Mouse (Mus musculus) cerebellum, postnatal 4 days (tissue): Measurements from ENCODE around the gene Parva.
A peak's percentile ranks its signal among the peaks of the same experiment; 100 is the strongest.

ENCODE experiments used
- DNase-seq, 2 experiments: peaks; one replicate each; pipeline ENCODE4 v3.0.0; 2022; ENCODE audit warnings: low spot score in 2 of 2, mixed read lengths in 1 of 2

Gene Parva

GRCm38 (mm10) chr7:112426811-112427210 is 494 bp upstream of the Parva start:
- no peak for DNase-seq

DNA sequence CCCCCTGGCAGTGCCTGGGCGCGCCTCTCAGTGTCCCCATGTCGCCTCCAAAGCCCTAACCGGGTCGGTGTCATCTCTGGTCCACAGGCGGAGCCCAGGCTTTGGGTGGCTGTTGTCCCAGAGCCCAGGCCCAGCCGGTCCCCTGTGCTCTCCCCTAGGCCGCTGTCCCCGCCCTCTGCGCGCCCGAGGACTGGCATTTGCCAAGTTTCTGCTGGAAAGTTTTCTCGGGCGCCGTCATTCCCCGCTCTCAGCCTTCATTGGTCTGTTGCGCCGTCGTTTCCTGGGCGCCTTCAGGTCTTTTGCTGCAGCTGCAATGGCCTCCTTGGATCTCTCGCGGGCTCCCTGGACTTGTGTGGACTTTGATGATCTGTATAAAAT is 842 bp downstream of the Parva start:
- DNase-seq: peak in 1 of 2 experiments; percentile 72

GRCm38 (mm10) chr7:112439846-112440245 is 12.5 kb downstream of the Parva start:
- no peak for DNase-seq

DNA sequence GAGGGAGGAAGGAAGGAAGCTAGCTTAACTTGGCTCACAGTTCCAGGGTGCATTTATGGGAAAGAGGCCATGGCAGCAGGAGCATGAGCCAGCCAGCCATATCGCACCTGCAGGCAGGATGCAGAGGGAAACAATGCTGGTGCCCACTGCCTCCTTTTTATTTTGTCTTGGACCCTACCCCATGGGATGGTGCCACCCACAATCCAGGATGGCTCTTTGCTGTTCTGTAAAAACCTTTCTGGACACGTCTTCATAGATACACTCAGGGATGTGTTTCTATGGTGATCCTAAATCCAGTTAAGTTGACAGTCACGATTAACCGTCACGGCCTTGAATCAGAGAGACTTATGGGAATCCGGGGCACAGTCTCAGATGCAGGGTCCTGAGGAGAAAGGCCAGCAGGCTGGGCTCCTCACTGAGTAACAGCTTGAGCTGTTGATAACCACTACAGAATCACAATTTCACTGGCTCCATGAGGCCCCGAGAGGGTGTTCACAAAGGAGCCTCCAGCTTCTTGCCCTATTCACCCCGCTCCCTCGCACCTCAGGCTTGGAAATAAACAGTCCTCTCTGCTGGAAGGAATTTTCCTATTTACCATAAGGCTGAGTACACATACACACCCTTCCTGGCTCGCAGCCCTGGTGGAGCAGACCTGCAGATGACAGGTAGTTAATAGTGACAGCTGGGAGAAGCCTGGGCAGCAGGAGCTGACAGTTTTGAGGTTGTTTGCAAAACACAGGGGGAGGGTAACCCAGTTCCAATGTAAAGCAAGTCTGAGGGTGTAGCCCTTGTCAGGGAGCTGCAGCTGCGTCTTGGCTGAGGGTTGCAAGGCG is 17.1 kb downstream of the Parva start:
- DNase-seq: peak in 1 of 2 experiments; percentile 28

- DNase-seq: no peak
Observed at GRCm38 (mm10) chr7:112444985-112445367, 17.7 kb downstream of the Parva start.

GRCm38 (mm10) chr7:112446498-112446897 is 19.2 kb downstream of the Parva start:
- DNase-seq: no peak

DNA sequence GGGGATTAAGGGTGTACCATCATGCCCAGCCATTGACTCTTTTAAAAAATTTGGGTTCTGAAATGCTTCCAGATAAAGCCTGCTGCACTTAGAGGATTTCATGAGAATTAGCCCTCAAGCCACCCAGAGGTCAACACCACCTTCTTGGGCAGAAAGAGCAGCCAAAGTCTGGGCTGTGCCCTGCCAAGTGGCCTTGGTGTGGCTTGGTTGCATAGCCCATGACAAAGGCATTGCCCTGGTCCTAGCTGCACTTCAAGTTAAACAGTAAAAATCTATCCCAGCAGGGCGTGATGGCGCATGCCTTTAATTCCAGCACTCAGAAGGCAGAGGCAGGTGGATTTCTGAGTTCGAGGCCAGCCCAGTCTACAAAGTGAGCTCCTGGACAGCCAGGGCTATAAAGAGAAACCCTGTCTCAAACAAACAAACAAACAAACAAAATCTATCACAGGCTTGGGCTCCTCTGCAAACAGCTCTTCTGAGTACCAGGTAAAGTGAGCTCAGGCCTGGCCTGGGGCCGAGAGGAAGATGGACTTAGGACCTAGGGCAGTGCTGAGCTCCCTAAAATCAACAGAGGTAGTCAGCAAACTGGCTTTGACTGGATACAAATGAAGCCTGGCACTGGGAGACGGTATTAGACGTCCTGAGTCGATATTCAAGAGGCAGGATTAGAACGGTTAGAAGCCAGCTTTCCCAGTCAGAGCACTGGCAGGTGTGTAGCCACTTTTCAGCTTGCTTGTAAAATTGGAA is 22.8 kb downstream of the Parva start:
- DNase-seq: no peak

GRCm38 (mm10) chr7:112452471-112452870 is 25.2 kb downstream of the Parva start:
- no peak for DNase-seq

DNA sequence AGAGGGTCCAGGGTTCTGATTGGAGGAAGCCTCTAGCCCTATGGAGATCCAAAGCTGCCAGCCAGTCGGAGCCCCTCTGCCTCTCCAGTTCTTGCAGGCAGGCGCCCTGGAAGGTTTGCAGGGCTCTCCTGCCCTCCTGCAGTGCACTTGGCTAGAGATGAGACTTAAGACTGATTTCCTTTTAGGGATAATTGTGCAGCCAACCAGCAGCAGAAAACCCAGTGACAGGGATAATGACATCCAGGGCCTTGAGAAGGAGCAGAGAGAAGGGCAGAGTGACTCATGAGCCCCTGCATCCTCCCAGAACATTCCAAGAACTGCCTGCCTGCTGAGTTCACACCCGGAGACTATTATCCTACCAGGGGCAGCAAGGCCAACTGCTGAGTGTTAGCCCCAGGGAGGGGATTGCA is 26.5 kb downstream of the Parva start:
- DNase-seq: no peak

- no peak for DNase-seq
Observed at GRCm38 (mm10) chr7:112454380-112454779, 27.1 kb downstream of the Parva start.

DNA sequence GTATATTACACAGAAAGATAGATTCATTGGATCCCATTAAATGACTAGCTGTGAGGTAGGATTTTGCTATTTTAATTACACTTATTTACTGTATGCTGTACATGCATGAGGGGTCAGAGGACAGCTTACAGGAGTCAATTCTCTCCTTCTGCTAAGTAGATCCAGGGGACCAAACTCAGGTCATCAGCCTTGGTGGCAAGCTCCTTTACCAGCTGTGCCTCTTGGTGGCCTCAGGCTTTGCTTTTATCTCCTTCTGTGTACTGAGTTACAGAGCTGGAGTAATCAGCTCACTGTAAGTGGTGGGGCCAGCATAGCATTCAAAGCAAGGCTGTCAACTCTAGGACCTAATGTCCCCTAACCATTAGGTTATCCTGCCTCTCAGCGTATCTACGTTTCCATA is 27.6 kb downstream of the Parva start:
- no peak for DNase-seq

GRCm38 (mm10) chr7:112455566-112456110 is 28.3 kb downstream of the Parva start:
- DNase-seq: no peak

GRCm38 (mm10) chr7:112457373-112457772 is 30.1 kb downstream of the Parva start:
- no peak for DNase-seq

DNA sequence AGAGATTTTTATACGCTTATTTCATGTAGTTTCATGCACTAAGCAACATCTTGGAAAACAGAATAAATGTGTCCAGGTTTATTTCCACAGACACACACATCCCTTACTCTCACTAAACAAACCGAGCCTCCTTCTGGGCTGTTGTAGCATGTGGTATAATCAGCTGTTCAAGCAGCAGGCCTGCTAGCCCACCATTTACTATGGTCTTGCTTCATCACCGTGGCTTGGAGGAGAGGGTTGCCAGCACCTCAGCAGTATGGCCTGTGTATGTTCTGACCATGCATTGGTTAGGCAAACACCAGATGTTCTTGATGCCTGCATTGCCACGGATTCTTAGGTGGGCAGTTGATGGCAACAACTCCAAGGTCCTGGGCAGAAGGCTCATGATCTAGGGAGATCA is 30.6 kb downstream of the Parva start:
- DNase-seq: no peak

GRCm38 (mm10) chr7:112458440-112458839 is 31.1 kb downstream of the Parva start:
- DNase-seq: peak in 1 of 2 experiments; percentile 57

DNA sequence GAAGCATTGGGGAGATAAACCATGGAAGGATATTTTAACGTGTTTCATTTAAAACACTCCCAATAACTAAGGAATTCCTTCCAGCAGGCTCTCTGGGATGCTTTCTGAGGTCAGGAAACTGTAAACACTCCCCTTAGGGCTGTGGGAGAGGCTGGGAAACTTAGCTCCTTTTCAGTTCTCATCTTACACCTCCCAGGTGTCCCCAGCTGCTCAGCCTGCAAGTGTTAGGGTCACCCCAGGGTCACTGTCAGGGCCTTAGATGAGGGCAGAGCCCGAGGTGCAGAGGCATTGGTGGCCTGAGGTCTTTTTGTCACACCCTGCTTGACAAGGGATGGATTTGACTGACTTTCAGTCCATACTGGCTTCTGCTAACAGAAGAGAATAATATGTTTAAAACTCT is 35.8 kb downstream of the Parva start:
- DNase-seq: no peak

GRCm38 (mm10) chr7:112465920-112466319 is 38.6 kb downstream of the Parva start:
- no peak for DNase-seq

- DNase-seq: no peak
Observed at GRCm38 (mm10) chr7:112466786-112467185, 39.5 kb downstream of the Parva start.

DNA sequence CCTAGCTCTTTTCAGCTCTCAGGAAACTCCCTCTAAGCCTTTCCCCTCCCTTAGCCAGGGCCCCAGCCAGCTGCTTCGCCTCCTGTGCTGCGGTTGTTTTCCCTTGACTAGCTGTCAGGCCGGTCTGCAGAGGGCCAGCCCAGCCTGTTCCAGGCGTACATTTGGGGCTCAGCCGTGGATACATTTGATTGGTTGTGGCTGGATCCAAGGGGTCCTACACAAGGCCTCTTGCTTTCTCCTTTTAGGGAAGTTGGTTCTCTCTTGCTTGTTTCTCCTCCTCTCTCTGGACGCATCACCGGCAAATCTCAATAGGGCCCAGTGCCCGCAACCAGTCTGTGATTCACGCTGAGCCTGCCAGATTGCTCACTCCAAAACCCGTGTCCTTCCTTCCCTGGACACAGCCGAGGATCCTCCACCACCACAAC is 40.4 kb downstream of the Parva start:
- peak in 1 of 2 experiments; percentile 42 for DNase-seq

- peak; percentile 73 to 80 for DNase-seq
Observed at GRCm38 (mm10) chr7:112469817-112470216, 42.5 kb downstream of the Parva start.

DNA sequence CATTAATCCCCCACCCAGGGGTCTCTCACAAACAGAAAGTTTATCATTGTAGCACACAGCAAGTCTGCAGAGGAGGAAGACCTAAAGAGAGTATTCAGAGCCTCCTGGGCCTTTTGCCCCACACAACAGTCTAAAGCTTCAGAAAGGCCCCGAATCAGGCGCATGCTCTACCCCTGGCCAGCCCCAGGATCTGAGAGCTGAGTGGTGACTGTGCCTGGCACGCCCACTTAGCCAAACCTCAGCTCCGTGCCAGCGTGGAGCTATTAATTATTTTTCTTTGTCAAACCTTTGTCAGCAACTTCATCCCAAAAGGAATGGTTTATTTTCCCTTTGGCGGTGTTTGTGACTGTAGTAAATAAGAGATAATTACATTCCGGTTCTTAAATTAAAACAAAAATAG is 44.0 kb downstream of the Parva start:
- no peak for DNase-seq

DNA sequence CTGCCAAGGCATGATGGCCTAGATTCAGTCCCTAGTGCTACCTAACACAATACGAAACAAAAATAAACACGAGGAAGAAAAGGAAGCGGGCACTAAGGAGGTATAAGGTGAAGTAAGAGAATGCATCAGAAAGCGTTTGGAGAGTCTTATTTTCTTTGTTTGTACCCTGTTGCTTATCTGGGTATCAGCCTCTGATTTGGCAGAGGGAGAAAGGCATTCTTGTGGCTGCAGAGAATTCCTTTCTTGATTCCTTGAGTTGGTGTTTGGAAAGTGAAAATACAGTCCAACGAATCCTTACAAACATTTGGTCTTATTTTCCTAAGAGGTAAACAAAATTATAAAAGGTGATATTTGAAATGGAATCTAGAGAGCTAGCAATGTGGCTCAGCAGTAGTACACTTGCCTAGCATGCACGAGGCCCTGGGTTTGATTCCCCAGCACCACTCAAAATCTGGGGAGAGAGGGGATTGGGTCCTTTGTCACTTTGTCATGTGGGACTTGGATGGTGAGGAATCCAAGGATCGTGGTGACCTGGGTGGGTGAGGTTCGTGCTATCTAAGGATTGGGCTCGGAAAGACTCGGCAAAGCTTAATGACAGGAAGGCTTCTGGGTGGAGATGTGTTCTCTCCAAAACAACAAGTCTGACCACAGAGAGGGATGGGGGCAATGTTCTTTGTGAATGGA is 44.9 kb downstream of the Parva start:
- no peak for DNase-seq
